Mouse (Mus musculus): ENCODE data around the gene Dram2.
"Not testable (repeated sequence)": the region's sequence is repeated elsewhere in the genome, so short reads cannot be mapped to it uniquely, and the experiment has no call there.

Gene Dram2

GRCm38 (mm10) chr3:106547171-106547923 lies at the start of gene Dram2, which contains the start of gene Cept1:
TSS of gene Dram2 (plus strand) at chr3:106547798.
TSS of gene Cept1 (minus strand) at chr3:106547802.
- peak; percentile 100 for DNase-seq

GRCm38 (mm10) chr3:106500510-106500909 lies 47.1 kb upstream of the Dram2 start:
- peak; percentile 80 for DNase-seq

- DNase-seq: no peak
Observed at GRCm38 (mm10) chr3:106502892-106503291, 44.7 kb upstream of the Dram2 start.

- no peak for DNase-seq
Observed at GRCm38 (mm10) chr3:106510669-106511068, 36.9 kb upstream of the Dram2 start.

- no peak for DNase-seq
Observed at GRCm38 (mm10) chr3:106515016-106515415, 32.6 kb upstream of the Dram2 start.

- DNase-seq: no peak
Observed at GRCm38 (mm10) chr3:106522730-106523129, 24.9 kb upstream of the Dram2 start.

- DNase-seq: no peak
Observed at GRCm38 (mm10) chr3:106526411-106526810, 21.2 kb upstream of the Dram2 start.

- DNase-seq: no peak
Observed at GRCm38 (mm10) chr3:106528032-106528431, 19.6 kb upstream of the Dram2 start.

- DNase-seq: no peak
Observed at GRCm38 (mm10) chr3:106533277-106533676, 14.3 kb upstream of the Dram2 start.

GRCm38 (mm10) chr3:106544721-106545316 lies 2.8 kb upstream of the Dram2 start:
- DNase-seq: no peak

- peak; percentile 97 for DNase-seq
Observed at GRCm38 (mm10) chr3:106547924-106548539, 434 bp downstream of the Dram2 start.

- DNase-seq: no peak
Observed at GRCm38 (mm10) chr3:106548971-106549370, 1.4 kb downstream of the Dram2 start.

GRCm38 (mm10) chr3:106553411-106553810 lies 5.8 kb downstream of the Dram2 start:
- DNase-seq: peak; percentile 89

GRCm38 (mm10) chr3:106555743-106556250 lies 8.2 kb downstream of the Dram2 start:
- no peak for DNase-seq

- DNase-seq: no peak
Observed at GRCm38 (mm10) chr3:106558271-106558670, 10.7 kb downstream of the Dram2 start.

GRCm38 (mm10) chr3:106565876-106566275 lies 18.3 kb downstream of the Dram2 start:
- no peak for DNase-seq

GRCm38 (mm10) chr3:106573191-106573590 lies 25.6 kb downstream of the Dram2 start:
- DNase-seq: no peak

- DNase-seq: peak; percentile 84
Observed at GRCm38 (mm10) chr3:106579296-106579695, 31.7 kb downstream of the Dram2 start.

- not testable (repeated sequence) for DNase-seq
Observed at GRCm38 (mm10) chr3:106593631-106594030, 46.0 kb downstream of the Dram2 start.

GRCm38 (mm10) chr3:106618103-106618502 lies 70.5 kb downstream of the Dram2 start:
- peak; percentile 71 for DNase-seq

All from heart, adult 11 months (tissue).